Mouse (Mus musculus): ENCODE results near the gene Myo1g. TPM values are rescaled to one million over a fixed set of nuclear protein-coding genes. Genes with fewer than 3 reads are reported as not detected.
A peak's percentile ranks its signal among the peaks of the same experiment; 100 is the strongest.
"Not testable (repeated sequence)": the region's sequence is repeated elsewhere in the genome, so short reads cannot be mapped to it uniquely, and the experiment has no call there.

Gene Myo1g
- polyA plus RNA-seq, 1 experiment from 2014 or later: 8.7 TPM

GRCm38 (mm10) chr11:6545857-6546192, 25.1 kb upstream of the Myo1g start:
- Histone ChIP-seq H3K27ac (ENCODE audit: low read length) (peak overlapping the region; percentile 96), H3K9me3 (replicated peaks; ENCODE audit: control insufficient read depth, low read length) (no peaks in the 10 kb centered on the region)
- 34% methylated on average over 3 of the region's 3 CpGs for WGBS (ENCODE audit: insufficient replicate concordance)

GRCm38 (mm10) chr11:6545186-6545856, 24.6 kb upstream of the Myo1g start:
- Histone ChIP-seq H3K9me3 (replicated peaks; ENCODE audit: control insufficient read depth, low read length) (no peaks in the 10 kb centered on the region), H3K4me3 (ENCODE audit: low read depth, low read length) (no peak overlapping the region; the same call in 1 of the 2 replicates), H3K4me1 (ENCODE audit: control insufficient read depth, low read depth, low read length) (peaks cover 18% of the 10 kb centered on the region), H3K9ac (ENCODE audit: low read depth, low read length) (peak overlapping the region; percentile 73; the same call in 1 of the 2 replicates), H3K4me2 (ENCODE audit: low read depth, low read length) (peak overlapping the region; percentile 92), H3K27ac (ENCODE audit: low read length) (peak overlapping the region; percentile 96; the same call in 1 of the 2 replicates), H3K36me3 (ENCODE audit: control insufficient read depth, insufficient read depth) (no peaks in the 10 kb centered on the region), H3K27me3 (ENCODE audit: control insufficient read depth, insufficient read depth, low read depth, low read length) (no peaks in the 10 kb centered on the region)
- WGBS (ENCODE audit: insufficient replicate concordance): 86% methylated on average over 4 of the region's 4 CpGs
- no peak for ATAC-seq (ENCODE audit: low read depth)

More at GRCm38 (mm10) chr11:6545857-6546192, 25.1 kb upstream of the Myo1g start:
- no peaks in the 10 kb centered on the region for H3K27me3 ChIP-seq (ENCODE audit: control insufficient read depth, insufficient read depth, low read depth, low read length)
- peaks cover 18% of the 10 kb centered on the region for H3K4me1 ChIP-seq (ENCODE audit: control insufficient read depth, low read depth, low read length)
- peak overlapping the region; percentile 73 for H3K4me3 ChIP-seq (ENCODE audit: low read depth, low read length)
- no peaks in the 10 kb centered on the region for H3K36me3 ChIP-seq (ENCODE audit: control insufficient read depth, insufficient read depth)
- no peak for ATAC-seq (ENCODE audit: low read depth)
- peak overlapping the region; percentile 92 for H3K4me2 ChIP-seq (ENCODE audit: low read depth, low read length)
- H3K9ac ChIP-seq (ENCODE audit: low read depth, low read length): peak overlapping the region; percentile 73

- no peaks in the 10 kb centered on the region for H3K9me3 ChIP-seq (replicated peaks; ENCODE audit: control insufficient read depth, low read length)
- 66% methylated on average over 3 of the region's 3 CpGs for WGBS (ENCODE audit: insufficient replicate concordance)
- ATAC-seq (ENCODE audit: low read depth): no peak
- peaks cover 18% of the 10 kb centered on the region for H3K4me1 ChIP-seq (ENCODE audit: control insufficient read depth, low read depth, low read length)
- H3K27ac ChIP-seq (ENCODE audit: low read length): no peak overlapping the region
- H3K9ac ChIP-seq (ENCODE audit: low read depth, low read length): no peak overlapping the region
- H3K4me2 ChIP-seq (ENCODE audit: low read depth, low read length): no peak overlapping the region
- H3K36me3 ChIP-seq (ENCODE audit: control insufficient read depth, insufficient read depth): no peaks in the 10 kb centered on the region
- H3K4me3 ChIP-seq (ENCODE audit: low read depth, low read length): no peak overlapping the region
- no peaks in the 10 kb centered on the region for H3K27me3 ChIP-seq (ENCODE audit: control insufficient read depth, insufficient read depth, low read depth, low read length)
Observed at GRCm38 (mm10) chr11:6544683-6545082, 23.9 kb upstream of the Myo1g start.

GRCm38 (mm10) chr11:6530746-6531145, 10.0 kb upstream of the Myo1g start:
- H3K9me3 ChIP-seq (replicated peaks; ENCODE audit: control insufficient read depth, low read length): no peaks in the 10 kb centered on the region
- H3K27ac ChIP-seq (ENCODE audit: low read length): no peak overlapping the region
- H3K36me3 ChIP-seq (ENCODE audit: control insufficient read depth, insufficient read depth): peaks cover 6% of the 10 kb centered on the region
- H3K9ac ChIP-seq (ENCODE audit: low read depth, low read length): no peak overlapping the region
- WGBS (ENCODE audit: insufficient replicate concordance): 74% methylated on average over 3 of the region's 3 CpGs
- H3K4me2 ChIP-seq (ENCODE audit: low read depth, low read length): no peak overlapping the region
- no peak overlapping the region for H3K4me3 ChIP-seq (ENCODE audit: low read depth, low read length)
- no peaks in the 10 kb centered on the region for H3K27me3 ChIP-seq (ENCODE audit: control insufficient read depth, insufficient read depth, low read depth, low read length)
- ATAC-seq (ENCODE audit: low read depth): no peak
- H3K4me1 ChIP-seq (ENCODE audit: control insufficient read depth, low read depth, low read length): peaks cover 12% of the 10 kb centered on the region

- no peak overlapping the region for H3K4me3 ChIP-seq (ENCODE audit: low read depth, low read length)
- ATAC-seq (ENCODE audit: low read depth): no peak
- H3K27me3 ChIP-seq (ENCODE audit: control insufficient read depth, insufficient read depth, low read depth, low read length): no peaks in the 10 kb centered on the region
- WGBS (ENCODE audit: insufficient replicate concordance): 74% methylated on average over 8 of the region's 8 CpGs
- H3K9me3 ChIP-seq (replicated peaks; ENCODE audit: control insufficient read depth, low read length): no peaks in the 10 kb centered on the region
- H3K9ac ChIP-seq (ENCODE audit: low read depth, low read length): no peak overlapping the region
- no peak overlapping the region for H3K4me2 ChIP-seq (ENCODE audit: low read depth, low read length)
- H3K36me3 ChIP-seq (ENCODE audit: control insufficient read depth, insufficient read depth): peaks cover 13% of the 10 kb centered on the region
- no peak overlapping the region for H3K27ac ChIP-seq (ENCODE audit: low read length)
- H3K4me1 ChIP-seq (ENCODE audit: control insufficient read depth, low read depth, low read length): peaks cover 12% of the 10 kb centered on the region
Observed at GRCm38 (mm10) chr11:6529961-6530360, 9.2 kb upstream of the Myo1g start.

- Histone ChIP-seq H3K4me1 (ENCODE audit: control insufficient read depth, low read depth, low read length) (peaks cover 12% of the 10 kb centered on the region), H3K9me3 (replicated peaks; ENCODE audit: control insufficient read depth, low read length) (no peaks in the 10 kb centered on the region), H3K27me3 (ENCODE audit: control insufficient read depth, insufficient read depth, low read depth, low read length) (no peaks in the 10 kb centered on the region), H3K4me2 (ENCODE audit: low read depth, low read length) (peak overlapping the region; percentile 94), H3K27ac (ENCODE audit: low read length) (peak overlapping the region; percentile 39), H3K36me3 (ENCODE audit: control insufficient read depth, insufficient read depth) (peaks cover 18% of the 10 kb centered on the region), H3K9ac (ENCODE audit: low read depth, low read length) (peak overlapping the region; percentile 62), H3K4me3 (ENCODE audit: low read depth, low read length) (peak overlapping the region; percentile 76)
- ATAC-seq (ENCODE audit: low read depth): peak; percentile 94
- WGBS (ENCODE audit: insufficient replicate concordance): under 1% methylated on average over 51 of the region's 51 CpGs
Observed at GRCm38 (mm10) chr11:6528186-6529006, 7.6 kb upstream of the Myo1g start.

- Histone ChIP-seq H3K9me3 (replicated peaks; ENCODE audit: control insufficient read depth, low read length) (no peaks in the 10 kb centered on the region), H3K4me1 (ENCODE audit: control insufficient read depth, low read depth, low read length) (peaks cover 12% of the 10 kb centered on the region), H3K4me2 (ENCODE audit: low read depth, low read length) (peak overlapping the region; percentile 94), H3K36me3 (ENCODE audit: control insufficient read depth, insufficient read depth) (peaks cover 18% of the 10 kb centered on the region), H3K27ac (ENCODE audit: low read length) (peak overlapping the region; percentile 39), H3K4me3 (ENCODE audit: low read depth, low read length) (peak overlapping the region; percentile 76), H3K9ac (ENCODE audit: low read depth, low read length) (peak overlapping the region; percentile 62), H3K27me3 (ENCODE audit: control insufficient read depth, insufficient read depth, low read depth, low read length) (no peaks in the 10 kb centered on the region)
- peak; percentile 2; the same call in 1 of the 2 replicates for ATAC-seq (ENCODE audit: low read depth)
- 1% methylated on average over 10 of the region's 10 CpGs for WGBS (ENCODE audit: insufficient replicate concordance)
Observed at GRCm38 (mm10) chr11:6527256-6528185, 6.8 kb upstream of the Myo1g start.

GRCm38 (mm10) chr11:6526526-6527255, 5.9 kb upstream of the Myo1g start:
- Histone ChIP-seq H3K36me3 (ENCODE audit: control insufficient read depth, insufficient read depth) (peaks cover 18% of the 10 kb centered on the region), H3K27ac (ENCODE audit: low read length) (peak overlapping the region; percentile 39), H3K4me1 (ENCODE audit: control insufficient read depth, low read depth, low read length) (peaks cover 12% of the 10 kb centered on the region), H3K9ac (ENCODE audit: low read depth, low read length) (peak overlapping the region; percentile 62), H3K4me2 (ENCODE audit: low read depth, low read length) (peak overlapping the region; percentile 94), H3K4me3 (ENCODE audit: low read depth, low read length) (peak overlapping the region; percentile 76)
- not testable (repeated sequence) for H3K27me3 ChIP-seq (ENCODE audit: control insufficient read depth, insufficient read depth, low read depth, low read length); ATAC-seq (ENCODE audit: low read depth); H3K9me3 ChIP-seq (replicated peaks; ENCODE audit: control insufficient read depth, low read length)
- 8% methylated on average over 10 of the region's 16 CpGs for WGBS (ENCODE audit: insufficient replicate concordance)
